Mouse (Mus musculus): ENCODE measurements around the gene Adar. TPM values are rescaled to one million over a fixed set of nuclear protein-coding genes. Genes with fewer than 3 reads are reported as not detected.

Adar gene
- polyA plus RNA-seq, 1 experiment from 2014 or later: 14.9 TPM

DNA sequence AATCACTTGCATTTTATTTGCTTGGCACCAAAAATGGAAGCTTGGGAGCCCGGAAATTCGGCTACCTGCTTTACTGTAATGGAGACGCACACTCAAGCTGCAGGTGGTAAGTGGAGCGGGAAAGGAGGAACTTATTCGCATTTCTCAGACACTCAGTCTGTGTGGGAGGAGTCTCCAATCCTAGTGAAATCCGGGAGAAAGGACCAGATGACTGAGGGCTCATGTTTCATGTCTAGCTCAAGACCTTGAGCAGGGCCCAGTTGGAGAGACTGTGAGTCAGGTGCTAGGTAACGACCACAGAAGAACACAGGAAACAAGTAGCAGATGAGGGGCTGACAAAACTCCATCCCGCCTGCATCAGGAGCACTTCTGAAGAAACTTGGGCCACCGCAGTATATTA is 23.0 kb upstream of the Adar start:
- ATAC-seq (replicated peaks; ENCODE audit: insufficient number of reproducible peaks, low FRiP score, low TSS enrichment, low read depth): no peak
- H3K36me3 ChIP-seq (replicated peaks; ENCODE audit: control insufficient read depth, insufficient read depth, low read depth, low read length): no peaks in the 10 kb centered on the region
- peak; percentile 18 for DNase-seq (ENCODE audit: low spot score)
- H3K9ac ChIP-seq (replicated peaks; ENCODE audit: low read length): no peak overlapping the region
- no peak overlapping the region for H3K4me3 ChIP-seq (ENCODE audit: low read depth, low read length)
- no peak overlapping the region for H3K4me2 ChIP-seq (ENCODE audit: low read depth, low read length)
- H3K27ac ChIP-seq (replicated peaks; ENCODE audit: low read depth, low read length): no peak overlapping the region
- no peaks in the 10 kb centered on the region for H3K27me3 ChIP-seq (ENCODE audit: control insufficient read depth, insufficient read depth, low read length)
- no peaks in the 10 kb centered on the region for H3K9me3 ChIP-seq (replicated peaks; ENCODE audit: control insufficient read depth, low read length)
- 67% methylated on average over 9 of the region's 9 CpGs for WGBS
- no peaks in the 10 kb centered on the region for H3K4me1 ChIP-seq (ENCODE audit: control insufficient read depth, insufficient read depth, low read length)

DNA sequence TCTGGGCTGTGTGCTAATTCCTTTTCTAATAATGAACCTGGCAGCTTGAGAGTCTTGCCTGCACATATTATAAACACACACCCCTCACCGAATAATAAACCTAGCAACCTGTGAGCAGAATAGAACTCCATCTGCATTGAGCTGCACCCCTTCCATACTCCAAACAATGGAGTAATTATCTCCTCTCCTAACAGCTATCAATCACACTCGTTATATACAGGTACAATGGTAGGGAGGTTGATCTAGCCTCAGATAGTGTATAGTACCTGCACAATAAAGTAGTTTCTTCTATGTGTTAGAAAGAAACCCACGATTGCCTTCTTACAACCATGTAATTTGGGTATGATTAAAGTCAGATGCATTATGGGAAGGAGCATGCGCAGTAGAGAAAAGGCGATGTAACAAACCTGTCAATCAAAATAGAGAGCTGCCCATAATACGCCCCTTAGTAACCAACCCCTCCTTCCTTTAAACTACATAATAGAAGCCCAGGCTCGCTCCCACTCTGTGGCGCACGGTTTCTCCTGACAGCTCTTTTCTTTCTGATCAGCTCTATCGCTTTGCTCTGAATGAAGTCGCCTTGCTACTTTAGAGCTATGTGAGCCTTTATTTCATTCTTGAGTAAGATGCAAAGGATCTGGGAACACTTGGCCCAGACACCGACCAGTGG is 18.5 kb upstream of the Adar start:
- DNase-seq (ENCODE audit: low spot score) (no peak), ATAC-seq (replicated peaks; ENCODE audit: insufficient number of reproducible peaks, low FRiP score, low TSS enrichment, low read depth) (no peak)
- H3K9me3 ChIP-seq (replicated peaks; ENCODE audit: control insufficient read depth, low read length): no peaks in the 10 kb centered on the region
- no peak overlapping the region for H3K9ac ChIP-seq (replicated peaks; ENCODE audit: low read length)
- 77% methylated on average over 12 of the region's 12 CpGs for WGBS
- no peaks in the 10 kb centered on the region for H3K4me1 ChIP-seq (ENCODE audit: control insufficient read depth, insufficient read depth, low read length)
- H3K27ac ChIP-seq (replicated peaks; ENCODE audit: low read depth, low read length): no peak overlapping the region
- H3K36me3 ChIP-seq (replicated peaks; ENCODE audit: control insufficient read depth, insufficient read depth, low read depth, low read length): no peaks in the 10 kb centered on the region
- no peak overlapping the region for H3K4me3 ChIP-seq (ENCODE audit: low read depth, low read length)
- no peak overlapping the region for H3K4me2 ChIP-seq (ENCODE audit: low read depth, low read length)
- no peaks in the 10 kb centered on the region for H3K27me3 ChIP-seq (ENCODE audit: control insufficient read depth, insufficient read depth, low read length)

DNA sequence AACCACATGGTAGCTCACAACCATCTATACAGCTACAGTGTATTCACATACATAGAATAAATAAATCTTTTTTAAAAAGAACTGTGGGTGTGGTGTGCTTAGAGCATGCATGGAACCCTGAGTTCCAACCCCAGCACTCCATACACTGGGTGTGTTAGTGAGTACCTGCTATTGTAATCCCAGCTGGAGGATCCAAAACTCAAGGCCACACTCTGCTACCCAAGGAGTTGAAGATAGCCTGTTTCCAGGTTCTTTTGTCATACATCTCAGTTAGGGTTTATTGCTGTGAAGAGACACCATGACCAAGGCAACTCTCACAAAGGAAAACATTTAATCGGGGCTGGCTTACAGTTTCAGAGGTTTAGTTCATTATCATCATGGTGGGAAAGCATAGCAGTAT is 15.9 kb upstream of the Adar start:
- H3K27me3 ChIP-seq (ENCODE audit: control insufficient read depth, insufficient read depth, low read length): no peaks in the 10 kb centered on the region
- DNase-seq (ENCODE audit: low spot score): no peak
- 87% methylated on average over 1 of the region's 1 CpGs for WGBS
- no peak for ATAC-seq (replicated peaks; ENCODE audit: insufficient number of reproducible peaks, low FRiP score, low TSS enrichment, low read depth)
- no peaks in the 10 kb centered on the region for H3K4me1 ChIP-seq (ENCODE audit: control insufficient read depth, insufficient read depth, low read length)
- no peak overlapping the region for H3K4me3 ChIP-seq (ENCODE audit: low read depth, low read length)
- no peak overlapping the region for H3K4me2 ChIP-seq (ENCODE audit: low read depth, low read length)
- no peaks in the 10 kb centered on the region for H3K9me3 ChIP-seq (replicated peaks; ENCODE audit: control insufficient read depth, low read length)
- no peak overlapping the region for H3K9ac ChIP-seq (replicated peaks; ENCODE audit: low read length)
- no peaks in the 10 kb centered on the region for H3K36me3 ChIP-seq (replicated peaks; ENCODE audit: control insufficient read depth, insufficient read depth, low read depth, low read length)
- H3K27ac ChIP-seq (replicated peaks; ENCODE audit: low read depth, low read length): no peak overlapping the region

DNA sequence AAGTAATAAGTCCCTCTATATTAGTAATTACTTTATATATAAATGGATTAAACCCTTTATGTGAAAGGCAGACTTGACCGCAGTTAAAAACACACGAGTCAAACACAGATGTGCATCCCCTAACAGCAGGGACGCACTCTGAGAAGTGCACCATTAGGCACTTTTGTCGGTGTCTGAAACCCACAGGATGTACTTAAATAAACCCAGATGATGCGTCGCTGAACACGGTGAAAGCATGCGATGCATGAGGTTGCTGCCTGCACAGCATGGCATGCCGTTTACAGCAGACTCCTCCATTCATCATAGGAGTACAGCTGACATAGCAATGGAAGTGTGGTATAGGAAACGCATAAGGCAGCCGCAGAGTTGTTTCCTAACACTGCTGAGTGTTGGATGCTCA is 14.4 kb upstream of the Adar start:
- H3K4me2 ChIP-seq (ENCODE audit: low read depth, low read length): no peak overlapping the region
- no peak overlapping the region for H3K4me3 ChIP-seq (ENCODE audit: low read depth, low read length)
- no peak overlapping the region for H3K27ac ChIP-seq (replicated peaks; ENCODE audit: low read depth, low read length)
- H3K9ac ChIP-seq (replicated peaks; ENCODE audit: low read length): no peak overlapping the region
- no peaks in the 10 kb centered on the region for H3K4me1 ChIP-seq (ENCODE audit: control insufficient read depth, insufficient read depth, low read length)
- WGBS: 57% methylated on average over 11 of the region's 11 CpGs
- DNase-seq (ENCODE audit: low spot score): peak; percentile 23
- H3K27me3 ChIP-seq (ENCODE audit: control insufficient read depth, insufficient read depth, low read length): no peaks in the 10 kb centered on the region
- H3K9me3 ChIP-seq (replicated peaks; ENCODE audit: control insufficient read depth, low read length): no peaks in the 10 kb centered on the region
- H3K36me3 ChIP-seq (replicated peaks; ENCODE audit: control insufficient read depth, insufficient read depth, low read depth, low read length): no peaks in the 10 kb centered on the region
- no peak for ATAC-seq (replicated peaks; ENCODE audit: insufficient number of reproducible peaks, low FRiP score, low TSS enrichment, low read depth)

DNA sequence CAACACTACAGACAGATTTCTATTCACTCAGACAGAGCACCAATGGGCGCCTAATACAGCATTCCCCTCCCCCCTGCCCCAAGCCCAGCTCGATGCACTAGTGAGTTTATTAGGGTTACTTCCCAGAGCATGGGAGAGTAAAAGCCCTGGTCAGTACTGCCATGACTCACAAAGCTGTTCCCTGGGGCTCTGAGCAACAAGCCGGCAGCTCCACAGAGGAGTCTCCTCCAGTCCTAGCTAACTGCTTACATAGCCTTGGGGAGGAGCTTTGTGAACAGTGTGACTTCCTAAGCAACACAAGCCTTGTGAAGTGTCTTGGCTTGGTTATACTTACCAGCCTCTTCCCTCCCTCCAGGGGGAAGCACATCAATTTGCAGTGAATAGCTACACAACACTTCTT is 11.2 kb upstream of the Adar start:
- Histone ChIP-seq H3K27ac (replicated peaks; ENCODE audit: low read depth, low read length) (no peak overlapping the region), H3K4me3 (ENCODE audit: low read depth, low read length) (no peak overlapping the region), H3K9ac (replicated peaks; ENCODE audit: low read length) (no peak overlapping the region), H3K4me2 (ENCODE audit: low read depth, low read length) (no peak overlapping the region), H3K9me3 (replicated peaks; ENCODE audit: control insufficient read depth, low read length) (no peaks in the 10 kb centered on the region), H3K27me3 (ENCODE audit: control insufficient read depth, insufficient read depth, low read length) (no peaks in the 10 kb centered on the region), H3K36me3 (replicated peaks; ENCODE audit: control insufficient read depth, insufficient read depth, low read depth, low read length) (no peaks in the 10 kb centered on the region), H3K4me1 (ENCODE audit: control insufficient read depth, insufficient read depth, low read length) (no peaks in the 10 kb centered on the region)
- 37% methylated on average over 3 of the region's 3 CpGs for WGBS
- DNase-seq (ENCODE audit: low spot score) (no peak), ATAC-seq (replicated peaks; ENCODE audit: insufficient number of reproducible peaks, low FRiP score, low TSS enrichment, low read depth) (no peak)

DNA sequence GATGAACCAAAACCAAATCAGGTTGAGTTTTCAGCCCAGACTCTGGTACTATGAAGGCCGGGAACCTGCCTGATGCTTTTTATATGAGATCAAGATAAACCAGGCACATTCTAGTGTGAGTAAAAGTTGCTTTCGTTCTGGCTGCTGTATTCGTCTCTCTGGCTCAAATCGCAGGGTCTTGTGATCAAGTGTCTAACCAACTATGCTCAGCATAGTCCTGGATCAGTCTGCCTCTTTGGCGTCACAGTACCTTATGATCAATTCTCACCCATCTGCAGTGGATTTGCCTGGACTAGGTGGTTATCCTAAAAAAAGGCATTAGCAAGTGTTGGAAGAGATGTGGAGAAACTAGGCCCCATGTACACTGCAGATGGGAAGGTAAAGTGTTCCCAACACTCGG is 10.8 kb upstream of the Adar start:
- no peak overlapping the region for H3K4me2 ChIP-seq (ENCODE audit: low read depth, low read length)
- H3K4me1 ChIP-seq (ENCODE audit: control insufficient read depth, insufficient read depth, low read length): no peaks in the 10 kb centered on the region
- no peaks in the 10 kb centered on the region for H3K36me3 ChIP-seq (replicated peaks; ENCODE audit: control insufficient read depth, insufficient read depth, low read depth, low read length)
- H3K9ac ChIP-seq (replicated peaks; ENCODE audit: low read length): no peak overlapping the region
- no peak overlapping the region for H3K4me3 ChIP-seq (ENCODE audit: low read depth, low read length)
- no peak for ATAC-seq (replicated peaks; ENCODE audit: insufficient number of reproducible peaks, low FRiP score, low TSS enrichment, low read depth)
- 79% methylated on average over 6 of the region's 6 CpGs for WGBS
- H3K27ac ChIP-seq (replicated peaks; ENCODE audit: low read depth, low read length): no peak overlapping the region
- no peak for DNase-seq (ENCODE audit: low spot score)
- no peaks in the 10 kb centered on the region for H3K27me3 ChIP-seq (ENCODE audit: control insufficient read depth, insufficient read depth, low read length)
- no peaks in the 10 kb centered on the region for H3K9me3 ChIP-seq (replicated peaks; ENCODE audit: control insufficient read depth, low read length)

DNA sequence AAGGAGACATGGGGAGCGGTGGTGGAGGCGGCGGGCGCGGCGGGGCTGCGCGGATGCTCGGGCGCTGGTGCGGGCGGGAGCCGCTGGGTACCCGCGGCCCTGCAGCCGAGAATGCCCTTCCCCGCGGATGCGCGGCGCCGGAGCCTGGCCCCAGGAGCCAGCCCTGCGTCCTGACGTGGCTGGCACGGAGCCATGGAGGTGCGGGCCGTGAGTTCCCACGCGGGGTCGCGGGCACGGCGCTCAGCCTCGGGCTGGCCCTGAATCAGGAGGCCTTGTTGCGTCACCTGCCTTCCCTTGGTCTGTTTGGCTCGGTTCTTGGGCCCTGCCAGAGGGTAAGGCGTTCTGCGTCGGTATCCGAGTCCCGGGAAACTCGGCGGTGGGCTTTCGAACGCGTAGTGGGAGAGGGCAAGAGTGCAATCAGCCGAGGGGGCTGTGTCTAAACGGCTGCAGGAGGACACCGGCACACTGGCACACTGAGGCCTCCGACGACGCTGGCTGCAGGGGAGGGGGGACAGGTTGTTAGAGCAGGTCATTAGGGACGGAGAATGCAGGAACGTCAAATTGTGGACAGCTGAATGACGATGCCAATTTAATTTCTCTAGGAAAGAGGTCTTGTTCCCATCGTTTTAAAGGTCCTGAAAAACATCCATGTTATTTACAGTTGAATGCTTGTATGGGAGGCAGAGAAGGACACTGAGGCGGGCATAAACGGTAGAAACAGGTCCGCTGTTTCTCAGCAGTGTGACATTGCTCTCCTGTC is 565 bp downstream of the Adar start:
- H3K9me3 ChIP-seq (replicated peaks; ENCODE audit: control insufficient read depth, low read length): no peaks in the 10 kb centered on the region
- ATAC-seq (replicated peaks; ENCODE audit: insufficient number of reproducible peaks, low FRiP score, low TSS enrichment, low read depth) (peak; percentile 57), DNase-seq (ENCODE audit: low spot score) (peak; percentile 26)
- H3K9ac ChIP-seq (replicated peaks; ENCODE audit: low read length): peak overlapping the region; percentile 90
- H3K36me3 ChIP-seq (replicated peaks; ENCODE audit: control insufficient read depth, insufficient read depth, low read depth, low read length): no peaks in the 10 kb centered on the region
- 0 out of 2 replicates have a peak overlapping the region, but pooled peaks have one; percentile 23 for H3K27ac ChIP-seq (replicated peaks; ENCODE audit: low read depth, low read length)
- H3K27me3 ChIP-seq (ENCODE audit: control insufficient read depth, insufficient read depth, low read length): no peaks in the 10 kb centered on the region
- 2% methylated on average over 58 of the region's 59 CpGs for WGBS
- H3K4me2 ChIP-seq (ENCODE audit: low read depth, low read length): peak overlapping the region; percentile 83
- no peaks in the 10 kb centered on the region for H3K4me1 ChIP-seq (ENCODE audit: control insufficient read depth, insufficient read depth, low read length)
- peak overlapping the region; percentile 87 for H3K4me3 ChIP-seq (ENCODE audit: low read depth, low read length)

DNA sequence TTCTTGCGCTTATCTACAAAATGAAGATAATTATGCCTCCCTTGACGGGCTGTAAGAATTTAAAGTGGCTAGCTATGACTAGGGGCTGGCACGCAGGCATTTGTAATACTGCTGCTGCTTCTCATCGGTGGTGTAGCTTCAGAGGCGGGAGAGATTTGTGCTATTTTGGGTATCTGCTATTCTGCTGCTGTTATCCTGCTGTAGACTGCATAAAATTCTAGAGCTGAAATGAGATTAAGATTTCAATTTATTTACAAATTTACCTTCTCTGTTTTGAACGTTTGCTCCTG is 1.1 kb downstream of the Adar start:
- Histone ChIP-seq H3K4me3 (ENCODE audit: low read depth, low read length) (peak overlapping the region; percentile 87), H3K4me1 (ENCODE audit: control insufficient read depth, insufficient read depth, low read length) (no peaks in the 10 kb centered on the region), H3K27ac (replicated peaks; ENCODE audit: low read depth, low read length) (no peak overlapping the region), H3K27me3 (ENCODE audit: control insufficient read depth, insufficient read depth, low read length) (no peaks in the 10 kb centered on the region), H3K36me3 (replicated peaks; ENCODE audit: control insufficient read depth, insufficient read depth, low read depth, low read length) (no peaks in the 10 kb centered on the region), H3K9me3 (replicated peaks; ENCODE audit: control insufficient read depth, low read length) (no peaks in the 10 kb centered on the region), H3K4me2 (ENCODE audit: low read depth, low read length) (peak overlapping the region; percentile 83), H3K9ac (replicated peaks; ENCODE audit: low read length) (no peak overlapping the region)
- no peak for DNase-seq (ENCODE audit: low spot score)
- ATAC-seq (replicated peaks; ENCODE audit: insufficient number of reproducible peaks, low FRiP score, low TSS enrichment, low read depth): no peak
- WGBS: 57% methylated on average over 6 of the region's 6 CpGs
